Mouse (Mus musculus) testis, postnatal 10 days (tissue): ENCODE results near the gene Iqcf3.
A peak's percentile ranks its signal among the peaks of the same experiment; 100 is the strongest.
"Not testable (repeated sequence)": the region's sequence is repeated elsewhere in the genome, so short reads cannot be mapped to it uniquely, and the experiment has no call there.

Source experiments
- DNase-seq: peaks from one replicate; pipeline ENCODE4 v3.0.0; 2021; ENCODE audit warnings: low spot score

Gene Iqcf3

GRCm38 (mm10) chr9:106561531-106561930, at the start of gene Iqcf3:
Gene Iqcf3, minus strand, starts transcription at chr9:106561631.
- no peak for DNase-seq

DNA sequence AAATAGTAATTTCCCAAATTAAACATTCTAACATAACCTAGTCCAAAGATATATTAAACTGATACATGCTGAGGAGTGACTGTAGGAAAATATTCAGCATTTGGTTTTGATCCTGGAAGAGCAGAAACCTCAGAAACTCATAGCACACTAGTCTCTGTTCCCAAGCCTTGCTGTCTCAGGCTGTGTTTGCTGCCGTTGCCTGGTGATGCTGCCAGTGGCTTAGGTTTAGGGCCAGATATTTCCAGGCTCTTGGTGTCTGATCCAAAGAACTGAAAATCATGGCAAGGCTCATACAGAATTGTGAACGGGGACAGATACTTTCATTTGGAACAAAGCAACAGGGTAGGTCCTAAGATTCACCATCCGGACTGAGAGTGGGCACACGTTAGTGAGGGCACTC, 49.3 kb upstream of the Iqcf3 start:
- DNase-seq = no peak

DNA sequence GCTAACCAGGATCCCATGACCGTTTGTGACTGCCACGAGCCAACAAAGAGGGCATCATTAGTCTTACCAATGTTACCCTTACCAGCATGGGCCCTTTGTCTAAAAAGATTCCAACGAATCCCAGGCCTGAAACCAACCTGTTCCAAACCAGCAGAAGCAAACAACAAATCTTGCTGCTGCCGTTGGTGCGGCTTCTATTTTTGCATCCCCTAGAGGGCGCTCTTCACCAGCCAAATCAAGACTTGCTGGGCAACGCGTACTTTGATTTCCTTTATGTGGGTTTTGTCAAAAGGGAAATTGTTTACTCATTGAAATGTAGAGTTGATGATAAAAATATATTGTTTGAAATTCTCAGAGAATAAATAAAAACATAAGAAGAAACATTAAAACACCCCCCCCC, 39.1 kb upstream of the Iqcf3 start:
- DNase-seq = peak; percentile 74

DNA sequence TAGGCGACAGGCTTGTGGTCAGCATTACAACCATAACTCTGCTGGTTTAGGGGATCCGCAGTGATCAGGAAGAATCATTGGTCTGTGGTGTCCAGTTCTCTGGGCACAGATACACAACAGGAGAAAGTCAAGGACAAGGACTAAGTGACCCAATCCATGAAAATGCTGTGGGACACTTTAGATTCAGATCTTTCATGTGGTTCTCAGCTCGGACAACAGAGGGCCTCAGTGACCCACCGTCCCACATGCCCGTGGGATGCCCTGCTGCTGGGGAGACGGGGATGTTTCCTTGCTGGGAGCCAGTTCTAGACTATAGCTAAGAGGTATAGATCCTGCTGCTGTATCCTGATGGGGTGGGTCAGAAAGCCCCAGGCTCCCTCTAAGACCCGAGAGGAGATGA, 37.0 kb upstream of the Iqcf3 start:
- DNase-seq = no peak

- no peak for DNase-seq
Measured at GRCm38 (mm10) chr9:106595836-106596235, 34.4 kb upstream of the Iqcf3 start.

GRCm38 (mm10) chr9:106595402-106595801, 34.0 kb upstream of the Iqcf3 start:
- DNase-seq = not testable (repeated sequence)

GRCm38 (mm10) chr9:106592158-106592557, 30.7 kb upstream of the Iqcf3 start:
- DNase-seq = no peak

GRCm38 (mm10) chr9:106582552-106582951, 21.1 kb upstream of the Iqcf3 start:
- no peak for DNase-seq

- DNase-seq = no peak
Measured at GRCm38 (mm10) chr9:106580016-106580415, 18.6 kb upstream of the Iqcf3 start.

DNA sequence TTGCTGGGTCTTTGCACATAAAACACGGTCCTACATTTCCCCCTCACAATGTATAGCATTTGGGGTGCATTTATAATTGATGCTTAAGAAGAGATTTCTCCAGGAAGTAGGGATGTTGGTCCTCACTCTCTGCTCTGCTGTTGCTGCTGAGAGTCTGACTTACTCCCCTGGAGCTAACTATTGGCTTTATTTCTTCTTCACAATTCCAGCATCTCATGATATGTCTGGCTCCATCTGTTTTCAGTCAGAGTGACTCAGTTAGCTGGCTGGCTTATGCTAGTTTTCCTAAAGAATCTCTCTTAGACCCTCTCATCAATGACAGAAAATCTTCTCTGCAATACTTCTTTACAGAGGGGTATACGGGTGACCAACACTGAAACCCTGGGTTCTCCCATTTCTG, 14.7 kb upstream of the Iqcf3 start:
- DNase-seq = no peak

GRCm38 (mm10) chr9:106573366-106573765, 11.9 kb upstream of the Iqcf3 start:
- DNase-seq = no peak

DNA sequence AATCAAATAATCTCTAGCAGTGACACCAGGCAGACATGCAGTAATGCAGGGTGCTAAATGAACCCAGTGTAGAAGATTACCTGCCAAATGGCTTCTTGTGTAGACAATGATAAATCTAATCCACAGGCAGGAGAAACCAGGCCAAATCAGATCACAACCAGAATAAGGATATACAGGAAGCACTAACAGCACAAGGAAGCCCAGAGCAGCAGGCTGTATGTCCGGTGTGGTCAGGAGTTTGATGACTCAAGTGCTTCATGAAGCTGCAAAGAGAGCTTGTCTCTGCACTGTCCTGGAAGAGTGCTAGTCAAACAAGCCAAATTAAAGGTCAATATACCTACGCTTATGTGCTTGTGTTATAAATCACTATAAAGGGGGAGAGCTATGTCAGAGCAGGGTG, 10.8 kb upstream of the Iqcf3 start:
- no peak for DNase-seq

DNA sequence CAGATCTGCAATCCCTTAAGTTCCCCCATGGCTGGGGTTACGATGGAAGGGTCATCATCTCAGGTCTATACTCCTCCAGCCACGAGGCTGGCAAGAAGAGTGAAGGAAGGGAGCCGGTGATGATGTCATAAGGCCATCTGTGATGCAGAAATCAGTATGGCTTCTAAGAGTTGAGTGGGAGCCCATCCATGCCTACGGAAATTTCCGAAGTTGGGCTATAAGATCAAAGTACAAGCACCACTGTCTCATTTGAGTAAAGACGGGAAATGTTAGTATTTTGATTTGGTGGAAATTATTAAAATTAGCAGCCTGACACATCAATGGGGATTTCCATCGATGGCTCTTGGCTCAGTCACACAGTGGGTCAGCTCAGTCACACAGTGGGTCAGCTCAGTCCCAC, 9.5 kb upstream of the Iqcf3 start, which contains the start of gene Iqcf4:
Gene Iqcf4, minus strand, starts transcription at position 101 of the 400 bp plus-strand sequence.
- DNase-seq = peak; percentile 24

DNA sequence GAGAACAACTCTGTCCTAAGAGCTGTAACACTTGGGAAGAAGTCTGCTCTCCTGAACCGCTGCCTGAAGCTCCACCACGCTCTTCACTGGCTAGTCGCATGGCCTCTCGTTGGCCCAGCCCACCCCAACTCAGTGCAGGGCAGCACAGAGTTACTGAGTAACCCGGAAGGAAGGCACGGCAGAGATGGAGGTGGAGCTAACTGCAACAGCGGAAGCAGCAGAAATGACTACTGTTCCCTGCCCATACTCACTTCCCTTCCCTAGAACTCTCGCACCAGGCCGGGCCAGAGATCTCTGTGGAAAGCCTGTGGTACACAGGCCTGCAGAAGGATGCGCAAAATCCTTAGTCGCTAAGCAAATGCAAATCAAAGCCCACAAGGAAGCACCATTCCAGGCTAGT, 5.0 kb upstream of the Iqcf3 start:
- DNase-seq = no peak

DNA sequence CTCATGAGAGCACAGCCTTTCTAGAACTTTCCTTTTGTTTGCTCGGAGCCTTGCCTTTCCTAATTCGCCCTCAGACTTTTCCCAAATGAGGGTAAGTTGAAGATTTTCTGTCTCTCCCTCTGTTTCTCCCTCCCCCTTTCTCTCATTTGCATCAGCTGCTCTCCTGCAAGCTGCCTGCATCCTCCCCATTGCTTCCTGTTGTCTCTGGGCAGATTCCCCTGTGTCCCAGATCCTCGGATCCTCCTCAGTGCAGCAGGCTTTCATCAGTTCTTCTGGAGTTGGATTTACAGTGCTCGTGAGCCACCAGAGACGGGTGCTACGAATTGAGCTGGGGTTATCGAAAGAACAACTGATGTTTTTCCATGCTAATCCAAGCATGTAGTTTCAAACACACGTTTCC, 2.6 kb upstream of the Iqcf3 start:
- DNase-seq = no peak

DNA sequence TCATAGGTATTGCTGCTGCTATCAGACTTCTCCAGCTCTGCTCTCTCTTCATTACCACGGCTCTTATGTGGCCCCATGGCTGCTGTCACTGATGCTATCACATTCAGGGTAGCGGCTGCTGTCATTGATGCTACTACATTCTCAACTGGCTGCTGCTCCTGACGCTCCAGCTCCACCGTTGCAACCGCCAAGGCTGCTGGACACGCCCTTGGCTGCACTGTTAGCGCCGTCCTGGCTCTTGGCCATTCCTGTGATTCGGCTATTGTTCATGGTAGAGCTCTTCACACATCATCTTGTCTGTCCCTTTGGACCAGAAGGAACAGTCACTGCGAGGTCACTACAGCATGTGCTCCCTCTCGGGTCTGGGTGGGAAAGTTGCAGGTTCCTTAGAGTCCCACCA, 860 bp upstream of the Iqcf3 start:
- DNase-seq = no peak

DNA sequence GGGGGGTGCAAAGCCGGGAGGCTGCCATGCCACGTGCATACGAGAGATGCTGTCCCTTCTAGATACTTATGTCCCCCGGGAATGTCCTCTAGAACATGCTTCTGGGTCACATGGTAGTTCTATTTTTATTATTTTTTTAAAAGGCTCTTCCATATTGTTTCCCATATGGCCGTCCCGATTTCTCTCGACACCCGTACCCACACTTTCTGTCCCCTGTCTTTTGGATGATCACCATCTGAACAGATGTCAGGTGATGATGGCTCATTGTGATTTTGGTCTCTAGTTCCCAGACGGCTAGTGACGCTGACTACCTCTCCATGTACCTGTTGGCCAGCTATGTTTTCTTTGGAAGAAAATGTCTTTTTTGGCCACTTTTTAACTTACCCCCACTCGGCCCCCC, 26.5 kb downstream of the Iqcf3 start:
- no peak for DNase-seq

DNA sequence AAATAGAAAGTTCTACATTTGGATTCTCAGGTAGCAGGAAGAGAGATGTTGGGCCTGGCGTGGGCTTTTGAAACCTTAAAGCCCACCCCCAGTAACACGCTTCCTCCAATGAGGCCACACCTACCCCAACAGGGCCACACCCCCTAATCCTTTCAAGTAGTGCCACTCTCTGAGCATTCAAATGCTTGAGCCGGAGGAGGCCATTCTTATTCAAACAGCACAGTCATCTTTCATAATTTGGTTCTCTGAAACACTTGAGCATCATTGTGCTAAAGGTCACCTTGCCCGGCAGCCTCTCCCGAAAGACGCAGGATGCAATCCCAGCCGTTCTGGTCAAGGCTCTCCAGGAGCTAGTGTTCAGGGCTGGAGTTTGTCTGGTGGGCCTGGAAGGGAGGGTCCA, 27.1 kb downstream of the Iqcf3 start:
- no peak for DNase-seq

DNA sequence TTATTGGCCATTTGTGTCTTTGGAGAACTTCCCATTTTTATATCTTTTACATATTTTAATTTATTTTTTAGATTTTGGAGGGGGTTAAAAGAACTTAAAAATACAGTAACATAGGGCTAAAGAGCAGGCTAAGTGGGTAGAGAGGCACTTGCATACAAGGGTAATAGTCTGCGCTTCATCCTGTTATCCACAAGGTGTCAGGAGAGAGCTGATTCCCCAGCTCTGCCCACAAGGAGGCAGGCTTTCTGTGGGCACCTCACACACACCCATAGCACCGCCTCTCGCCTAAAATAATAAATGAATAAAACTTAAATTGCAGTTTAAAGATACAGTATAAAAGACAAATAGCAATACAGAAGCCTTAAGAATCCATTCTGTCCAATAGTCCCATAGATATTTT, 29.6 kb downstream of the Iqcf3 start:
- no peak for DNase-seq

DNA sequence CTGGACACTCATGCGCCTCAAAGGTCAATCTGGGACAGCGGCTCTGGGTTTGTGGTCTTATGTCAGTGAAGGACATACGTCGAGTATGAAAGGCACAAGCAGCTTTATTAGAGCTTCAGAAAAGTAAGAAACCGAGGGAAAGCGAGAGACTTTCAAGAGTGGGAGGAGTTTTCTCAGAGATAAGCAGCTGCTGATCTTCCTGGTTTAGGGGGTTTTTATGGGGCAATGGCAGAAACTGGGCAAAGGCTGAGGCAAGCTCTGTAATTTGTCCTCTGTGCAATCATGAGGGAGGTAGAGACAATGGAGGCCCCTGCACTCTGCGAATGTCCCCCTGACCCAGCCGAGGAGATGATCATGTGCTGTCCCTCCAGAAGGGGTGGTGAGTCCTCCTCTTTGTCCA, 41.5 kb downstream of the Iqcf3 start:
- DNase-seq = no peak

- no peak for DNase-seq
Measured at GRCm38 (mm10) chr9:106519433-106519832, 42.0 kb downstream of the Iqcf3 start.

DNA sequence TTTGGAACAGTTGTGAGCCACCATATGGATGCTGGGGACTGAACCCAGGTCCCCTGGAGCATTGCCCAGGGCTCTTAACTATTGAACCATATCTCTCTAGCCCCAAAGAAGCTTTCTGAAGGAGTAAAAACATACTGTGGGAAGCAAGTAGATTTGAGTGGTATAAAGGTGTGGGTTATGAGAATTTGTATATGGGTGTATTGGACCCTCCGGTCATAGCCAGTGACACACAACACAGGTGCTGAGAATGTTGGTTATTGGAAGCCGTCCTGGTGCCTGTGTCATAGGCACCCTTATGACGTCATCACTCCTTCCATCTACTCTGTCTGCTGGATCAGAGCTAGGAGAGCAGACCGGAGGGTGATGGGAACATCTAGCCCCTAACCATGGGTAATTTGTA, 47.2 kb downstream of the Iqcf3 start, which contains the start of gene Iqcf5:
Gene Iqcf5, plus strand, starts transcription at position 301 of the 400 bp plus-strand sequence.
- no peak for DNase-seq

DNA sequence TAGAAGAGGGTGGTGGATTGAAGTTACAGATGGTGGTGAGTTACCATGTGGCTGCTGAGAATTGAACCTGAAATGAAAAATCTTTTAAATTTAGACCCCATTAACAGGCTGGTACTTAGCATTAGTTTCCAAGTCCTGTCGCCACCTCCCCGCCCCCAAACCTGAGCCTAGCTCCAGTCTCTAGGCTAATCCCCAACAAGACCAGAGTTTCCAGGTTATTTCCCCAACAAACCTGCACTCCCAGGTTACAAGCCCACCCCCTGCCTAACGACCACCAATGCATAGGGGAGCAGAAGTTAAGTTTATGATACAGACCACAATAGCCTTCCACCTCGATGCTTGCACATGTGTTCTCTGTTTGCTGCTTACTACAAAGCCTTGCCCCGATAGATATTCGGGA, 47.9 kb downstream of the Iqcf3 start:
- DNase-seq = no peak

- DNase-seq = no peak
Measured at GRCm38 (mm10) chr9:106512729-106513450, 48.5 kb downstream of the Iqcf3 start.
